ENCODE assay signal across 8 mouse cellular contexts in genomic region chr5:107403011-107403946, GRCm38 (mm10). TPM values are rescaled to one million over a fixed set of nuclear protein-coding genes. Genes with fewer than 3 reads are reported as not detected.
DNase-seq lines count a peak whose midpoint lies in the region; ATAC-seq and TF ChIP-seq lines count a peak whose summit lies in the region.

No protein-coding gene starts in this region.

- no peaks in the 10 kb centered on the region for H3K4me1 ChIP-seq in bone marrow macrophage, adult 2 months (ENCODE audit: control insufficient read depth, insufficient read depth, low read length)
- peaks cover 22% of the 10 kb centered on the region for H3K4me1 ChIP-seq in forebrain, embryonic 10.5 days
- peaks cover 8% of the 10 kb centered on the region; the same call in 1 of the 2 replicates for H3K4me1 ChIP-seq in liver, embryonic 13.5 days (replicated peaks)

- no peak for TF ChIP-seq CTCF in bone marrow macrophage, adult 2 months (IDR thresholded peaks at IDR 0.05; ENCODE audit: low read depth, low read length)

- DNase-seq in left cerebral cortex, adult 18-20 months (ENCODE audit: low spot score in 2 of 2), result peak; percentile 30 to 64
- no peak for DNase-seq in left cerebral cortex, adult 11 months (ENCODE audit: low spot score)
- DNase-seq in forebrain, embryonic 10.5 days (ENCODE audit: extremely low spot score, low spot score), result peak; percentile 47
- DNase-seq in hindlimb bud, embryonic 11.5 days (ENCODE audit: extremely low spot score, low read depth, low spot score), result peak; percentile 31
- no peak for DNase-seq in liver, embryonic 13.5 days
- peak; percentile 42 for DNase-seq in right cerebral cortex, adult 18-20 months

- TF ChIP-seq POLR2A in bone marrow macrophage, adult 2 months (IDR thresholded peaks at IDR 0.05; ENCODE audit: borderline replicate concordance, low read depth, low read length), result no peak

- H3K36me3 ChIP-seq in forebrain, embryonic 10.5 days (replicated peaks), result no peaks in the 10 kb centered on the region
- H3K36me3 ChIP-seq in liver, embryonic 13.5 days, result no peaks in the 10 kb centered on the region

- peak overlapping the region; percentile 59 for H3K4me3 ChIP-seq in bone marrow macrophage, adult 2 months (ENCODE audit: insufficient read depth, low read length)
- peak overlapping the region; percentile 68 for H3K4me3 ChIP-seq in forebrain, embryonic 10.5 days
- peak overlapping the region; percentile 57 for H3K4me3 ChIP-seq in liver, embryonic 13.5 days (replicated peaks)

- peak overlapping the region; percentile 26; the same call in 1 of the 2 replicates for H3K9ac ChIP-seq in liver, embryonic 13.5 days

- H3K4me2 ChIP-seq in liver, embryonic 13.5 days, result peak overlapping the region; percentile 74

- WGBS in forebrain, embryonic 10.5 days, result under 1% methylated on average over 80 of the region's 80 CpGs
- WGBS in liver, embryonic 13.5 days (ENCODE audit: insufficient replicate concordance), result 1% methylated on average over 76 of the region's 80 CpGs

- H3K27me3 ChIP-seq in forebrain, embryonic 10.5 days (ENCODE audit: poor library complexity, severe bottlenecking), result peaks cover 54% of the 10 kb centered on the region
- H3K27me3 ChIP-seq in liver, embryonic 13.5 days, result peaks cover 51% of the 10 kb centered on the region

- H3K9me3 ChIP-seq in forebrain, embryonic 10.5 days, result peaks cover 3% of the 10 kb centered on the region; the same call in 1 of the 2 replicates
- no peaks in the 10 kb centered on the region for H3K9me3 ChIP-seq in liver, embryonic 13.5 days (replicated peaks)

- ATAC-seq in liver, embryonic 13.5 days (ENCODE audit: low read depth), result peak; percentile 29; the same call in 1 of the 2 replicates
- ATAC-seq in megakaryocyte-erythroid progenitor cell, adult 5-6 weeks (replicated peaks; ENCODE audit: low FRiP score, low TSS enrichment, poor library complexity, severe bottlenecking), result no peak

- H3K27ac ChIP-seq in bone marrow macrophage, adult 2 months (ENCODE audit: insufficient read depth, low read depth, low read length), result no peak overlapping the region
- H3K27ac ChIP-seq in forebrain, embryonic 10.5 days, result peak overlapping the region; percentile 82
- no peak overlapping the region for H3K27ac ChIP-seq in liver, embryonic 13.5 days

RNA-seq across cellular contexts. Expression of gene Ephx4, which starts 0.7 kb away (rescaled TPM):
- 10 to 100 TPM; 81.1 to 96.0 TPM for total RNA-seq in left cerebral cortex, adult 18-20 months (2021)
- polyA plus RNA-seq in bone marrow macrophage, adult 2 months (2012; ENCODE audit: insufficient read depth, insufficient read length, missing spikeins), result not detected in 2 replicates
- 0.68 and 0.75 TPM in 2 replicates for polyA plus RNA-seq in forebrain, embryonic 10.5 days (2016; fragmentation: Nextera tagmentation; extraction: Ambion mirVana)
- 0.17 TPM in 1 of 2 replicates, not detected in the other for polyA plus RNA-seq in liver, embryonic 13.5 days (2015; fragmentation: Nextera tagmentation; extraction: Ambion mirVana)
- total RNA-seq in megakaryocyte-erythroid progenitor cell, adult 5-6 weeks (2014; fragmentation: Nextera tagmentation), result not detected in 2 replicates
- total RNA-seq in megakaryocyte-erythroid progenitor cell, adult 5-6 weeks (2017), result not detected in 2 replicates

RNA-seq across cellular contexts. Expression of gene Lpcat2b, which starts 28.1 kb away (rescaled TPM):
- total RNA-seq in left cerebral cortex, adult 18-20 months (2021), result under 1 TPM; 0.37 to 0.42 TPM
- not detected in 2 replicates for polyA plus RNA-seq in bone marrow macrophage, adult 2 months (2012; ENCODE audit: insufficient read depth, insufficient read length, missing spikeins)
- polyA plus RNA-seq in forebrain, embryonic 10.5 days (2016; fragmentation: Nextera tagmentation; extraction: Ambion mirVana), result not detected in 2 replicates
- not detected in 2 replicates for polyA plus RNA-seq in liver, embryonic 13.5 days (2015; fragmentation: Nextera tagmentation; extraction: Ambion mirVana)
- total RNA-seq in megakaryocyte-erythroid progenitor cell, adult 5-6 weeks (2014; fragmentation: Nextera tagmentation), result not detected in 2 replicates
- not detected in 2 replicates for total RNA-seq in megakaryocyte-erythroid progenitor cell, adult 5-6 weeks (2017)

RNA-seq across cellular contexts. Expression of gene Btbd8, which starts 34.5 kb away (rescaled TPM):
- total RNA-seq in left cerebral cortex, adult 18-20 months (2021), result 100 to 1,000 TPM; 175 to 179 TPM
- 2.5 and 3.8 TPM in 2 replicates for polyA plus RNA-seq in bone marrow macrophage, adult 2 months (2012; ENCODE audit: insufficient read depth, insufficient read length, missing spikeins)
- 4.0 and 4.2 TPM in 2 replicates for polyA plus RNA-seq in forebrain, embryonic 10.5 days (2016; fragmentation: Nextera tagmentation; extraction: Ambion mirVana)
- polyA plus RNA-seq in liver, embryonic 13.5 days (2015; fragmentation: Nextera tagmentation; extraction: Ambion mirVana), result 1.1 and 1.5 TPM in 2 replicates
- total RNA-seq in megakaryocyte-erythroid progenitor cell, adult 5-6 weeks (2014; fragmentation: Nextera tagmentation), result 4.2 and 7.2 TPM in 2 replicates
- 4.7 and 6.9 TPM in 2 replicates for total RNA-seq in megakaryocyte-erythroid progenitor cell, adult 5-6 weeks (2017)

Comparison
In these comparisons a context has a peak if more than half of its experiments do, and no peak if none do; other contexts are left out.
1. DNase-seq: peak in left cerebral cortex, adult 18-20 months (2 of 2), forebrain, embryonic 10.5 days (single experiment), hindlimb bud, embryonic 11.5 days (single experiment) and right cerebral cortex, adult 18-20 months (single experiment); none in left cerebral cortex, adult 11 months (single experiment) and liver, embryonic 13.5 days (single experiment).
2. Peak in every context shown above with its lines, with median percentiles within 50 percentile points of each other: H3K4me3 ChIP-seq.